Mouse (Mus musculus): ENCODE measurements around the gene Car3. TPM values are rescaled to one million over a fixed set of nuclear protein-coding genes. Genes with fewer than 3 reads are reported as not detected.

Car3 gene
- polyA plus RNA-seq, 1 experiment from 2014 or later, result 5.9 TPM

DNA sequence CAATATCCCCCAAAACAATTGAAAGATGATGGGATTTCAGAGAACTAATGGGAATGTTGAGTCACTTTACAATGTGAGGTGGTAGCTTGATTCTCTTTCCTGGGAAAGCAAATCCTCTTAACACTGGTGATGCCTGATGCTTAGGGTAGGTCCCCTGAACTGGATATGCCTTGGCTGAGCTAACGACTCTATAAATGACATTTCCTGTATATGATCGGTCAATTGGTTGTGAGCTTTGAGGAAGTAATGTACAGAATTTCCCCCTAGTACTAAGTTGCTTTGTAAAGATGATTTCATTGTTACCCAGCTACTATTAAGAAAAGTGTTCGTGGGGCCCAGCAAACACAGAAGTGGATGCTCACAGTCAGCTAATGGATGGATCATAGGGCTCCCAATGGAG lies 29.7 kb downstream of the Car3 start:
- H3K9ac ChIP-seq (ENCODE audit: low read depth, low read length), result no peak overlapping the region
- no peaks in the 10 kb centered on the region for H3K9me3 ChIP-seq (ENCODE audit: control insufficient read depth, low read length)
- ATAC-seq, result no peak
- no peaks in the 10 kb centered on the region for H3K27me3 ChIP-seq (replicated peaks; ENCODE audit: control insufficient read depth, insufficient read depth, low read length)
- H3K4me3 ChIP-seq (ENCODE audit: low read length), result no peak overlapping the region
- no peak overlapping the region for H3K4me2 ChIP-seq (ENCODE audit: low read depth, low read length)
- H3K27ac ChIP-seq (ENCODE audit: low read length), result no peak overlapping the region
- WGBS, result 84% methylated on average over 3 of the region's 3 CpGs
- no peaks in the 10 kb centered on the region for H3K36me3 ChIP-seq (ENCODE audit: control insufficient read depth, insufficient read depth, low read length)
- H3K4me1 ChIP-seq (ENCODE audit: control insufficient read depth, insufficient read depth, low read length), result no peaks in the 10 kb centered on the region

GRCm38 (mm10) chr3:14893700-14894099 lies 30.4 kb downstream of the Car3 start:
- H3K9me3 ChIP-seq (ENCODE audit: control insufficient read depth, low read length), result no peaks in the 10 kb centered on the region
- H3K27ac ChIP-seq (ENCODE audit: low read length), result no peak overlapping the region
- H3K4me3 ChIP-seq (ENCODE audit: low read length), result no peak overlapping the region
- ATAC-seq, result no peak
- 69% methylated on average over 5 of the region's 5 CpGs for WGBS
- no peak overlapping the region for H3K4me2 ChIP-seq (ENCODE audit: low read depth, low read length)
- H3K36me3 ChIP-seq (ENCODE audit: control insufficient read depth, insufficient read depth, low read length), result no peaks in the 10 kb centered on the region
- H3K9ac ChIP-seq (ENCODE audit: low read depth, low read length), result no peak overlapping the region
- no peaks in the 10 kb centered on the region for H3K4me1 ChIP-seq (ENCODE audit: control insufficient read depth, insufficient read depth, low read length)
- no peaks in the 10 kb centered on the region for H3K27me3 ChIP-seq (replicated peaks; ENCODE audit: control insufficient read depth, insufficient read depth, low read length)

DNA sequence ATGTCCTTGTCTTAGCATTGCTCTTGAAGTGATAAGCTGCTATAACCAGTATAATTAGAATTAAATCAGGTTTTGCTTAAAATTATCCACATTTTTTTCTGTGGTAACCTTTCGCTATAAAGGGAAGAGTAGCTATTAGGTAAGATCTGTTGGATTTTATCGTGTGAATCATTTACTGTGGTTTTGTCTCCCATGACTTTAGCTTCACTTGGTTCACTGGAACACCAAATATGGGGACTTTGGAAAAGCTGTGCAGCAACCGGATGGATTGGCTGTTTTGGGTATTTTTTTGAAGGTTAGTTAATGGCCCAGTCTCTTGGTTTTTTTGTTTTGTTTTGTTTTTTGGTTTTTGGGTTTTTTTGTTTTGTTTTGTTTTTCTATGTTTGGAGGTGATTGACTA lies 32.0 kb downstream of the Car3 start:
- no peaks in the 10 kb centered on the region for H3K27me3 ChIP-seq (replicated peaks; ENCODE audit: control insufficient read depth, insufficient read depth, low read length)
- no peak overlapping the region for H3K9ac ChIP-seq (ENCODE audit: low read depth, low read length)
- no peak overlapping the region for H3K4me3 ChIP-seq (ENCODE audit: low read length)
- no peaks in the 10 kb centered on the region for H3K36me3 ChIP-seq (ENCODE audit: control insufficient read depth, insufficient read depth, low read length)
- no peaks in the 10 kb centered on the region for H3K9me3 ChIP-seq (ENCODE audit: control insufficient read depth, low read length)
- no peaks in the 10 kb centered on the region for H3K4me1 ChIP-seq (ENCODE audit: control insufficient read depth, insufficient read depth, low read length)
- ATAC-seq, result no peak
- 90% methylated on average over 3 of the region's 3 CpGs for WGBS
- no peak overlapping the region for H3K27ac ChIP-seq (ENCODE audit: low read length)
- H3K4me2 ChIP-seq (ENCODE audit: low read depth, low read length), result no peak overlapping the region

- WGBS, result 79% methylated on average over 6 of the region's 6 CpGs
- Histone ChIP-seq H3K36me3 (ENCODE audit: control insufficient read depth, insufficient read depth, low read length) (no peaks in the 10 kb centered on the region), H3K4me3 (ENCODE audit: low read length) (no peak overlapping the region), H3K9ac (ENCODE audit: low read depth, low read length) (no peak overlapping the region), H3K4me1 (ENCODE audit: control insufficient read depth, insufficient read depth, low read length) (no peaks in the 10 kb centered on the region), H3K9me3 (ENCODE audit: control insufficient read depth, low read length) (no peaks in the 10 kb centered on the region), H3K27me3 (replicated peaks; ENCODE audit: control insufficient read depth, insufficient read depth, low read length) (no peaks in the 10 kb centered on the region), H3K4me2 (ENCODE audit: low read depth, low read length) (no peak overlapping the region), H3K27ac (ENCODE audit: low read length) (no peak overlapping the region)
- no peak for ATAC-seq
These were observed 34.5 kb downstream of the Car3 start for GRCm38 (mm10) chr3:14897770-14898169.

DNA sequence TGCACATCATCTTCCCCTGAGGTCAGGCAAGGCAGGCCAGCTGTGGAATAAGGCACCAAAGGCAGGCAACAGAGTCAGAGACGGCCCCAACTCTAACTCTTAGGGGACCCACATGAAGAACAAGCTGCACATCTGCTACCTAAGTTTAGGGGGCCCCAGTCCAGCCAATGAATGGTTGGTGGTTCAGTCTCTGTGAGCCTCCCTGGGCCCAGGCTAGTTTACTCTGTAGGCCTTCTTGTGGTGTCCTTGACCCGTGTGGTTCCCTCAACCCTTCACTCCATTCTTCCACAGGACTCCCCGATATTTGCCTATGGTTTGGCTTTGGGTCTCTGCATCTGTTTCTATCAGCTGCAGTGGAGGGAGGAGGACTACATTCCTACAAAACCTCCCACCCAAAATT lies 40.1 kb downstream of the Car3 start:
- no peak overlapping the region for H3K9ac ChIP-seq (ENCODE audit: low read depth, low read length)
- no peaks in the 10 kb centered on the region for H3K27me3 ChIP-seq (replicated peaks; ENCODE audit: control insufficient read depth, insufficient read depth, low read length)
- no peaks in the 10 kb centered on the region for H3K4me1 ChIP-seq (ENCODE audit: control insufficient read depth, insufficient read depth, low read length)
- no peaks in the 10 kb centered on the region for H3K9me3 ChIP-seq (ENCODE audit: control insufficient read depth, low read length)
- H3K4me3 ChIP-seq (ENCODE audit: low read length), result no peak overlapping the region
- H3K27ac ChIP-seq (ENCODE audit: low read length), result no peak overlapping the region
- no peak for ATAC-seq
- no peaks in the 10 kb centered on the region for H3K36me3 ChIP-seq (ENCODE audit: control insufficient read depth, insufficient read depth, low read length)
- WGBS, result 96% methylated on average over 3 of the region's 3 CpGs
- no peak overlapping the region for H3K4me2 ChIP-seq (ENCODE audit: low read depth, low read length)

DNA sequence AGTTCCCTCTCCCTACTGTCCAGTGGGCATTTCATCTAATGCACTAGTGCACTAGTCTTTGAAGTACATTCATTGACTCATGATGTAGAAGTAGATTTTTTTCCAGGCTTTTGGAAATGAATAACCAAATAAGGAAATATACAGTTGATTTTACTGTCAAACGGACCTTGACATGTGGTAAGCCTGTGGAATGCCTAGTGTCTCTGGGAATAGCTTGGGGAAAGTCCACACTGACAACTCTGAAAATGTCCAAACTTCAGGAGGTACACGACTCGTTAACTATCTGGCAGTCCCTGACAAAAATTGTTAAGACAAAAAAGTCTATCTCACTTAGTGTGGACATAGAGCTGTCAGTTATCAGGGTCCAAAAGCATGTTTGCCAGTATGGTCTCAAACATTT lies 40.9 kb downstream of the Car3 start:
- no peaks in the 10 kb centered on the region for H3K36me3 ChIP-seq (ENCODE audit: control insufficient read depth, insufficient read depth, low read length)
- no peak overlapping the region for H3K4me2 ChIP-seq (ENCODE audit: low read depth, low read length)
- H3K27me3 ChIP-seq (replicated peaks; ENCODE audit: control insufficient read depth, insufficient read depth, low read length), result no peaks in the 10 kb centered on the region
- H3K4me1 ChIP-seq (ENCODE audit: control insufficient read depth, insufficient read depth, low read length), result no peaks in the 10 kb centered on the region
- H3K9me3 ChIP-seq (ENCODE audit: control insufficient read depth, low read length), result no peaks in the 10 kb centered on the region
- ATAC-seq, result no peak
- no peak overlapping the region for H3K4me3 ChIP-seq (ENCODE audit: low read length)
- H3K9ac ChIP-seq (ENCODE audit: low read depth, low read length), result no peak overlapping the region
- 63% methylated on average over 3 of the region's 3 CpGs for WGBS
- H3K27ac ChIP-seq (ENCODE audit: low read length), result no peak overlapping the region

GRCm38 (mm10) chr3:14907271-14907670 lies 44.0 kb downstream of the Car3 start:
- no peaks in the 10 kb centered on the region for H3K36me3 ChIP-seq (ENCODE audit: control insufficient read depth, insufficient read depth, low read length)
- no peak overlapping the region for H3K9ac ChIP-seq (ENCODE audit: low read depth, low read length)
- no peaks in the 10 kb centered on the region for H3K27me3 ChIP-seq (replicated peaks; ENCODE audit: control insufficient read depth, insufficient read depth, low read length)
- H3K4me2 ChIP-seq (ENCODE audit: low read depth, low read length), result no peak overlapping the region
- 42% methylated on average over 1 of the region's 1 CpGs for WGBS
- H3K9me3 ChIP-seq (ENCODE audit: control insufficient read depth, low read length), result no peaks in the 10 kb centered on the region
- no peaks in the 10 kb centered on the region for H3K4me1 ChIP-seq (ENCODE audit: control insufficient read depth, insufficient read depth, low read length)
- H3K4me3 ChIP-seq (ENCODE audit: low read length), result no peak overlapping the region
- H3K27ac ChIP-seq (ENCODE audit: low read length), result no peak overlapping the region
- ATAC-seq, result no peak

- no peak overlapping the region for H3K27ac ChIP-seq (ENCODE audit: low read length)
- no peak overlapping the region for H3K9ac ChIP-seq (ENCODE audit: low read depth, low read length)
- no peak overlapping the region for H3K4me2 ChIP-seq (ENCODE audit: low read depth, low read length)
- no peaks in the 10 kb centered on the region for H3K27me3 ChIP-seq (replicated peaks; ENCODE audit: control insufficient read depth, insufficient read depth, low read length)
- ATAC-seq, result no peak
- H3K36me3 ChIP-seq (ENCODE audit: control insufficient read depth, insufficient read depth, low read length), result no peaks in the 10 kb centered on the region
- no peaks in the 10 kb centered on the region for H3K9me3 ChIP-seq (ENCODE audit: control insufficient read depth, low read length)
- no peaks in the 10 kb centered on the region for H3K4me1 ChIP-seq (ENCODE audit: control insufficient read depth, insufficient read depth, low read length)
- WGBS, result 69% methylated on average over 4 of the region's 4 CpGs
- no peak overlapping the region for H3K4me3 ChIP-seq (ENCODE audit: low read length)
These were observed 48.8 kb downstream of the Car3 start for GRCm38 (mm10) chr3:14911992-14912582.

GRCm38 (mm10) chr3:14913774-14914173 lies 50.5 kb downstream of the Car3 start:
- H3K9ac ChIP-seq (ENCODE audit: low read depth, low read length), result no peak overlapping the region
- no peaks in the 10 kb centered on the region for H3K4me1 ChIP-seq (ENCODE audit: control insufficient read depth, insufficient read depth, low read length)
- H3K27me3 ChIP-seq (replicated peaks; ENCODE audit: control insufficient read depth, insufficient read depth, low read length), result no peaks in the 10 kb centered on the region

GRCm38 (mm10) chr3:14915355-14915754 lies 52.0 kb downstream of the Car3 start:
- no peak overlapping the region for H3K4me2 ChIP-seq (ENCODE audit: low read depth, low read length)
- no peak overlapping the region for H3K27ac ChIP-seq (ENCODE audit: low read length)
- H3K4me3 ChIP-seq (ENCODE audit: low read length), result no peak overlapping the region
- H3K9ac ChIP-seq (ENCODE audit: low read depth, low read length), result no peak overlapping the region
- ATAC-seq, result no peak
- no peaks in the 10 kb centered on the region for H3K27me3 ChIP-seq (replicated peaks; ENCODE audit: control insufficient read depth, insufficient read depth, low read length)
- no peaks in the 10 kb centered on the region for H3K36me3 ChIP-seq (ENCODE audit: control insufficient read depth, insufficient read depth, low read length)
- WGBS, result 81% methylated on average over 2 of the region's 2 CpGs
- H3K9me3 ChIP-seq (ENCODE audit: control insufficient read depth, low read length), result no peaks in the 10 kb centered on the region
- H3K4me1 ChIP-seq (ENCODE audit: control insufficient read depth, insufficient read depth, low read length), result no peaks in the 10 kb centered on the region

More at GRCm38 (mm10) chr3:14913774-14914173, 50.5 kb downstream of the Car3 start:
- Histone ChIP-seq H3K36me3 (ENCODE audit: control insufficient read depth, insufficient read depth, low read length) (no peaks in the 10 kb centered on the region), H3K4me3 (ENCODE audit: low read length) (no peak overlapping the region), H3K9me3 (ENCODE audit: control insufficient read depth, low read length) (no peaks in the 10 kb centered on the region), H3K4me2 (ENCODE audit: low read depth, low read length) (no peak overlapping the region), H3K27ac (ENCODE audit: low read length) (no peak overlapping the region)
- WGBS, result 48% methylated on average over 4 of the region's 4 CpGs
- no peak for ATAC-seq

All from intestine, embryonic 16.5 days (tissue).